Mouse (Mus musculus): Measurements from ENCODE around the gene Zfp91. TPM values are rescaled to one million over a fixed set of nuclear protein-coding genes. Genes with fewer than 3 reads are reported as not detected.
"Not testable (repeated sequence)": the region's sequence is repeated elsewhere in the genome, so short reads cannot be mapped to it uniquely, and the experiment has no call there.

Zfp91 gene
- polyA plus RNA-seq, 1 experiment from 2014 or later = 11.5 TPM

DNA sequence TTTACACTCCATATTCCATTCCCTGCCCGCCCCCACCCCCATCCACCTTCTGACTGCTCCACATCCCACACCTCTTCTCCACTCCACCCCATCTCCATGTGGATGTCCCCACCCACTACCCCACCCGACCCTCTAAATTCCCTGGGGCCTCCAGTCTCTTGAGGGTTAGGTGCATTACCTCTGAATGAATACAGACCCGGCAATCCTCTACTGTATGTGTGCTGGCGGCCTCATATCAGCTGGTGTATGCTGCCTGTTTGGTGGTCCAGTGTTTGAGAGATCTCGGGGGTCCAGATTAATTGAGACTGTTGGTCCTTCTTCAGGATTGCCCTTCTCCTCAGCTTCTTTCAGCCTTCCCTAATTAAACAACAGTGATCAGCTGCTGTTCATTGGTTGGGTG lies 75.0 kb downstream of the Zfp91 start:
- H3K27me3 ChIP-seq (ENCODE audit: control insufficient read depth, insufficient read depth, low read depth, low read length); H3K9me3 ChIP-seq (ENCODE audit: control insufficient read depth, low read length); H3K4me2 ChIP-seq (ENCODE audit: low read depth, low read length); H3K27ac ChIP-seq (ENCODE audit: low read length); H3K4me3 ChIP-seq (ENCODE audit: low read length); ATAC-seq (ENCODE audit: low read depth); H3K4me1 ChIP-seq (replicated peaks; ENCODE audit: control insufficient read depth, insufficient read depth, low read length); H3K36me3 ChIP-seq (ENCODE audit: control insufficient read depth, insufficient read depth, low read length); H3K9ac ChIP-seq (ENCODE audit: low read length): not testable (repeated sequence)
- 80% methylated on average over 5 of the region's 5 CpGs for WGBS

DNA sequence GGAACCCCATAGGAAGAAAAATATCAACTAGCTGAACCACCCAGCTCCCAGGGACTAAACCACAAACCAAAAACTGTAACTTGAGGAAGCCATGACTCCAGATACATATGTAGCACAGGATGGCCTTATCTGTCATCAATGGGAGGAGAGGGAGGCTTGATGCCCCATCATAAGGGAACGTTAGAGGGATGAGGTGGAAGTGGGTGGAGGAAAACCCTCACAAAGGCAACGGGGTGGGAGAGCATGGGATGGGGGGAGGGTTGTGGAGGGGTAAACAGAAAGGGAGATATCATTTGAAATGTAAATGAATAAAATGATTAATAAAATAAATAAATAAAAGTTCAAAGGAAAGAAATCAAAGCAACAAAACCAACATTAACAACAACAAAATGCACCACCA lies 75.5 kb downstream of the Zfp91 start:
- Histone ChIP-seq H3K4me2 (ENCODE audit: low read depth, low read length) (no peak overlapping the region), H3K9ac (ENCODE audit: low read length) (no peak overlapping the region), H3K4me3 (ENCODE audit: low read length) (no peak overlapping the region), H3K4me1 (replicated peaks; ENCODE audit: control insufficient read depth, insufficient read depth, low read length) (no peaks in the 10 kb centered on the region), H3K36me3 (ENCODE audit: control insufficient read depth, insufficient read depth, low read length) (no peaks in the 10 kb centered on the region), H3K9me3 (ENCODE audit: control insufficient read depth, low read length) (no peaks in the 10 kb centered on the region), H3K27ac (ENCODE audit: low read length) (no peak overlapping the region), H3K27me3 (ENCODE audit: control insufficient read depth, insufficient read depth, low read depth, low read length) (no peaks in the 10 kb centered on the region)
- ATAC-seq (ENCODE audit: low read depth) = no peak
- 34% methylated on average over 2 of the region's 2 CpGs for WGBS

DNA sequence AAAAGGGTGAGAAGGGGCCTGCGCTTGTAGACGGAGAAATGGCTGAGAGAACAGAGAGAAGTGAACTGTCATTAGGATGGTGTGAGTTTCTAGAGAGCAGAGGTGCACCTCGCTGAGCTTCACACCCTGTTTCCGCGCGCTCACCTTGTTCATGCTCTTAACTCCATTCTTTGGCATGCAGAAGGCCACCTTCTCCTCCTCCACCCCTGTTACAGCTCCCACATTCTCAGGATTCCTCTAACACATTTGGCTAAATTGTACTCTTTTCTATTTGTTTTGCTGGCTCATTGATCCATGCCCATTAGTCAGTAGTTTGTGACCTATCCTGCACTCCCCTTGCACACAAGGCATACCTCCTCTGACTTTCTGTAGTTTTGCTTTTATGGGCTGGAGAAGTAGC lies 76.7 kb downstream of the Zfp91 start:
- Histone ChIP-seq H3K4me1 (replicated peaks; ENCODE audit: control insufficient read depth, insufficient read depth, low read length) (no peaks in the 10 kb centered on the region), H3K27ac (ENCODE audit: low read length) (no peak overlapping the region), H3K9ac (ENCODE audit: low read length) (no peak overlapping the region), H3K27me3 (ENCODE audit: control insufficient read depth, insufficient read depth, low read depth, low read length) (no peaks in the 10 kb centered on the region), H3K36me3 (ENCODE audit: control insufficient read depth, insufficient read depth, low read length) (no peaks in the 10 kb centered on the region), H3K4me2 (ENCODE audit: low read depth, low read length) (no peak overlapping the region), H3K4me3 (ENCODE audit: low read length) (no peak overlapping the region), H3K9me3 (ENCODE audit: control insufficient read depth, low read length) (no peaks in the 10 kb centered on the region)
- WGBS = 75% methylated on average over 6 of the region's 6 CpGs
- no peak for ATAC-seq (ENCODE audit: low read depth)

Other genes starting within 250 kb of the Zfp91 start
- 0.09 and 0.29 TPM in 2 replicates for gene Gm4952, start 196.2 kb downstream of the Zfp91 start, polyA plus RNA-seq (2015; fragmentation: Nextera tagmentation; extraction: Ambion mirVana)
- gene Glyat, start 162.8 kb downstream of the Zfp91 start, polyA plus RNA-seq (2015; fragmentation: Nextera tagmentation; extraction: Ambion mirVana) = not detected in 2 replicates
- gene Olfr1442, start 125.7 kb downstream of the Zfp91 start, polyA plus RNA-seq (2015; fragmentation: Nextera tagmentation; extraction: Ambion mirVana) = not detected in 2 replicates
- not detected in 2 replicates for gene Olfr1443, start 118.0 kb downstream of the Zfp91 start, polyA plus RNA-seq (2015; fragmentation: Nextera tagmentation; extraction: Ambion mirVana)
- not detected in 2 replicates for gene Keg1, start 100.3 kb downstream of the Zfp91 start, polyA plus RNA-seq (2015; fragmentation: Nextera tagmentation; extraction: Ambion mirVana)
- 0.88 and 1.2 TPM in 2 replicates for gene Cntf, start 30.5 kb downstream of the Zfp91 start, polyA plus RNA-seq (2015; fragmentation: Nextera tagmentation; extraction: Ambion mirVana)
- gene Lpxn, start 67 bp upstream of the Zfp91 start, polyA plus RNA-seq (2015; fragmentation: Nextera tagmentation; extraction: Ambion mirVana) = 2.0 and 3.3 TPM in 2 replicates
- gene Gm5244, start 50.6 kb upstream of the Zfp91 start, polyA plus RNA-seq (2015; fragmentation: Nextera tagmentation; extraction: Ambion mirVana) = not detected in 2 replicates
- not detected in 2 replicates for gene Olfr1444, start 61.2 kb upstream of the Zfp91 start, polyA plus RNA-seq (2015; fragmentation: Nextera tagmentation; extraction: Ambion mirVana)
- not detected in 2 replicates for gene Olfr1445, start 87.7 kb upstream of the Zfp91 start, polyA plus RNA-seq (2015; fragmentation: Nextera tagmentation; extraction: Ambion mirVana)
- gene Olfr1446, start 97.4 kb upstream of the Zfp91 start, polyA plus RNA-seq (2015; fragmentation: Nextera tagmentation; extraction: Ambion mirVana) = not detected in 2 replicates
- not detected in 2 replicates for gene Olfr1447, start 107.6 kb upstream of the Zfp91 start, polyA plus RNA-seq (2015; fragmentation: Nextera tagmentation; extraction: Ambion mirVana)
- not detected in 2 replicates for gene Olfr1448, start 128.3 kb upstream of the Zfp91 start, polyA plus RNA-seq (2015; fragmentation: Nextera tagmentation; extraction: Ambion mirVana)
- gene Olfr1449, start 134.7 kb upstream of the Zfp91 start, polyA plus RNA-seq (2015; fragmentation: Nextera tagmentation; extraction: Ambion mirVana) = not detected in 2 replicates
- not detected in 2 replicates for gene Olfr1450, start 154.1 kb upstream of the Zfp91 start, polyA plus RNA-seq (2015; fragmentation: Nextera tagmentation; extraction: Ambion mirVana)
- not detected in 2 replicates for gene Olfr1451, start 198.9 kb upstream of the Zfp91 start, polyA plus RNA-seq (2015; fragmentation: Nextera tagmentation; extraction: Ambion mirVana)
- gene Olfr1453, start 232.2 kb upstream of the Zfp91 start, polyA plus RNA-seq (2015; fragmentation: Nextera tagmentation; extraction: Ambion mirVana) = not detected in 2 replicates

All from lung, embryonic 16.5 days (tissue).